Mouse (Mus musculus): ENCODE results near the gene Cela3b.

DNA sequence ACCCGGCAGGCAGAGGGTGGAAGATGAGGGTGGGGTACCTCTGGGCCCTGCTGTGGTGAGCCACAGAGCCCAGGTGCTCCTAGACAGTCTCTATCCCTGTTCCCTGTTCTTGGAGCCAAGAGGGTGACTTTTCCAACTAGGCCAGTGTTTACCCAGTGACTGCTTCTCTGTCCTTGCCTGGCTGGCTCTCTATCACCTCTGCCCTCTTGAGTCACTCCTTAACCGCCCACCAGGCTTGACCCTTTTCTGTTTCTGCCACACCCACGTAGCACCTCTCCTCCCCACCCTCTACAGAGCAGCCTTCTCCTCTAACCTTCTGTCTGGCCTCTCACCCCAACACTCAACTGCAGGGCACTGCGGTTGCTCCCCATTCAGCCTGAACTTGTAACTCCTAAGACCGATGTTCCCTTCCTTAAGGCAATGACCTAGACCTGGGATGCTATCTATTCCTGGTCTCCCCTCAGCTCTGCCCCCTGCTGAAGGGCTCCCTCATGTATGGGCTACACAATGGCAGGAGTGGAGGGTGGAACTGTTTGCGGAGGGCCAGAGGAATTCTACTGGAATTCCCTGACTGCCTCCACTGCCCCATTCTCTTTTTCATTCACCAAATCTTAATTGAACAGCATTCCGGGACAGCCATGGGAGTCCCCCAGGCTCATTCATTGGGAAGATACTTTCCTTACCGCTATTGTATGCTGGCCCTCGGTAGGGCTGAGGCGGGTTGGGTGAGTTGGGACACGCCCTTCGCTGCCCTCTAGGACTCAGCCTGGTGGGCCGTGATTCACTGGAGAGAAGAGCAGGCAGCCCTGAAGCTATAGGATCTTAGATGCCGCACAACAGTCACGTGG, 39.7 kb upstream of the Cela3b start:
- TF ChIP-seq CTCF (IDR thresholded peaks at IDR 0.05; ENCODE audit: borderline replicate concordance, insufficient read depth, low read length): no peak
- peak; percentile 34; the same call in 1 of the 2 replicates for TF ChIP-seq POLR2A (IDR thresholded peaks at IDR 0.05; ENCODE audit: low read depth, low read length)
